Mouse (Mus musculus): ENCODE results near the gene Syt16. TPM values are rescaled to one million over a fixed set of nuclear protein-coding genes. Genes with fewer than 3 reads are reported as not detected.

The Syt16 gene
- total RNA-seq, 1 experiment, result 0.22 TPM

- Histone ChIP-seq H3K4me1 (ENCODE audit: control insufficient read depth in 2 of 2, insufficient read depth in 2 of 2, low read length in 2 of 2, poor library complexity in 1 of 2) (no peaks in the 10 kb centered on the region), H3K9me3 (ENCODE audit: control insufficient read depth, insufficient read depth, low read depth, low read length) (no peaks in the 10 kb centered on the region), H3K36me3 (ENCODE audit: control insufficient read depth, insufficient read depth, low read length, poor library complexity, severe bottlenecking) (no peaks in the 10 kb centered on the region), H3K4me3 (ENCODE audit: insufficient read depth in 1 of 2, low read depth in 1 of 2, low read length in 2 of 2, poor library complexity in 1 of 2, severe bottlenecking in 1 of 2) (peak overlapping the region in 1 of 2 experiments; percentile 34; a peak in 2 of 4 replicates), H3K9ac (ENCODE audit: insufficient read depth, low read depth, low read length, poor library complexity, severe bottlenecking) (no peak overlapping the region), H3K27ac (ENCODE audit: insufficient read depth, low read depth, low read length, poor library complexity, severe bottlenecking) (no peak overlapping the region)
- TF ChIP-seq ZNF384 (IDR thresholded peaks at IDR 0.05; ENCODE audit: low read depth, low read length) (no peak), CHD2 (IDR thresholded peaks at IDR 0.05; ENCODE audit: low read depth, low read length) (no peak), MAFK (IDR thresholded peaks at IDR 0.05; ENCODE audit: insufficient read depth, low read depth, low read length) (no peak), ZC3H11A (IDR thresholded peaks at IDR 0.05; ENCODE audit: borderline replicate concordance, low read depth, low read length) (no peak), HCFC1 (IDR thresholded peaks at IDR 0.05; ENCODE audit: borderline replicate concordance, insufficient read depth, low read length) (no peak)
- in situ Hi-C loops (cut with MboI; ENCODE audit: low sequenced_read_pairs in 2 of 2, unreplicated experiment in 2 of 2), result no loop called here
- no peak for DNase-seq (ENCODE audit: low read depth, low spot score)
Measured at GRCm38 (mm10) chr12:73953420-73954186, 43.9 kb upstream of the Syt16 start.

- no peaks in the 10 kb centered on the region for H3K9me3 ChIP-seq (ENCODE audit: control insufficient read depth, insufficient read depth, low read depth, low read length)
- H3K4me1 ChIP-seq (ENCODE audit: control insufficient read depth in 2 of 2, insufficient read depth in 2 of 2, low read length in 2 of 2, poor library complexity in 1 of 2), result no peaks in the 10 kb centered on the region
- DNase-seq (ENCODE audit: low read depth, low spot score), result no peak
- in situ Hi-C loops (cut with MboI; ENCODE audit: low sequenced_read_pairs in 2 of 2, unreplicated experiment in 2 of 2), result no loop called here
- no peaks in the 10 kb centered on the region for H3K36me3 ChIP-seq (ENCODE audit: control insufficient read depth, insufficient read depth, low read length, poor library complexity, severe bottlenecking)
- no peak overlapping the region for H3K4me3 ChIP-seq (ENCODE audit: insufficient read depth in 1 of 2, low read depth in 1 of 2, low read length in 2 of 2, poor library complexity in 1 of 2, severe bottlenecking in 1 of 2)
- TF ChIP-seq ZNF384 (IDR thresholded peaks at IDR 0.05; ENCODE audit: low read depth, low read length), result no peak
- no peak for TF ChIP-seq MAFK (IDR thresholded peaks at IDR 0.05; ENCODE audit: insufficient read depth, low read depth, low read length)
- no peak for TF ChIP-seq HCFC1 (IDR thresholded peaks at IDR 0.05; ENCODE audit: borderline replicate concordance, insufficient read depth, low read length)
- TF ChIP-seq CHD2 (IDR thresholded peaks at IDR 0.05; ENCODE audit: low read depth, low read length), result no peak
- no peak for TF ChIP-seq ZC3H11A (IDR thresholded peaks at IDR 0.05; ENCODE audit: borderline replicate concordance, low read depth, low read length)
- no peak overlapping the region for H3K9ac ChIP-seq (ENCODE audit: insufficient read depth, low read depth, low read length, poor library complexity, severe bottlenecking)
- no peak overlapping the region for H3K27ac ChIP-seq (ENCODE audit: insufficient read depth, low read depth, low read length, poor library complexity, severe bottlenecking)
Measured at GRCm38 (mm10) chr12:73954785-73955184, 42.7 kb upstream of the Syt16 start.

- no peaks in the 10 kb centered on the region for H3K36me3 ChIP-seq (ENCODE audit: control insufficient read depth, insufficient read depth, low read length, poor library complexity, severe bottlenecking)
- no peak overlapping the region for H3K27ac ChIP-seq (ENCODE audit: insufficient read depth, low read depth, low read length, poor library complexity, severe bottlenecking)
- in situ Hi-C loops (cut with MboI; ENCODE audit: low sequenced_read_pairs in 2 of 2, unreplicated experiment in 2 of 2), result no loop called here
- no peaks in the 10 kb centered on the region for H3K4me1 ChIP-seq (ENCODE audit: control insufficient read depth in 2 of 2, insufficient read depth in 2 of 2, low read length in 2 of 2, poor library complexity in 1 of 2)
- H3K9me3 ChIP-seq (ENCODE audit: control insufficient read depth, insufficient read depth, low read depth, low read length), result no peaks in the 10 kb centered on the region
- no peak for TF ChIP-seq MAFK (IDR thresholded peaks at IDR 0.05; ENCODE audit: insufficient read depth, low read depth, low read length)
- no peak for TF ChIP-seq ZNF384 (IDR thresholded peaks at IDR 0.05; ENCODE audit: low read depth, low read length)
- TF ChIP-seq ZC3H11A (IDR thresholded peaks at IDR 0.05; ENCODE audit: borderline replicate concordance, low read depth, low read length), result no peak
- TF ChIP-seq HCFC1 (IDR thresholded peaks at IDR 0.05; ENCODE audit: borderline replicate concordance, insufficient read depth, low read length), result no peak
- TF ChIP-seq CHD2 (IDR thresholded peaks at IDR 0.05; ENCODE audit: low read depth, low read length), result no peak
- DNase-seq (ENCODE audit: low read depth, low spot score), result no peak
- H3K4me3 ChIP-seq (ENCODE audit: insufficient read depth in 1 of 2, low read depth in 1 of 2, low read length in 2 of 2, poor library complexity in 1 of 2, severe bottlenecking in 1 of 2), result no peak overlapping the region
- no peak overlapping the region for H3K9ac ChIP-seq (ENCODE audit: insufficient read depth, low read depth, low read length, poor library complexity, severe bottlenecking)
Measured at GRCm38 (mm10) chr12:73957676-73958075, 39.8 kb upstream of the Syt16 start.

- in situ Hi-C loops (cut with MboI; ENCODE audit: low sequenced_read_pairs in 2 of 2, unreplicated experiment in 2 of 2), result no loop called here
- no peak for TF ChIP-seq ZC3H11A (IDR thresholded peaks at IDR 0.05; ENCODE audit: borderline replicate concordance, low read depth, low read length)
- no peak for TF ChIP-seq ZNF384 (IDR thresholded peaks at IDR 0.05; ENCODE audit: low read depth, low read length)
- no peak for TF ChIP-seq CHD2 (IDR thresholded peaks at IDR 0.05; ENCODE audit: low read depth, low read length)
- no peak for TF ChIP-seq HCFC1 (IDR thresholded peaks at IDR 0.05; ENCODE audit: borderline replicate concordance, insufficient read depth, low read length)
- TF ChIP-seq MAFK (IDR thresholded peaks at IDR 0.05; ENCODE audit: insufficient read depth, low read depth, low read length), result no peak
- H3K9me3 ChIP-seq (ENCODE audit: control insufficient read depth, insufficient read depth, low read depth, low read length), result no peaks in the 10 kb centered on the region
- H3K9ac ChIP-seq (ENCODE audit: insufficient read depth, low read depth, low read length, poor library complexity, severe bottlenecking), result no peak overlapping the region
- no peaks in the 10 kb centered on the region for H3K4me1 ChIP-seq (ENCODE audit: control insufficient read depth in 2 of 2, insufficient read depth in 2 of 2, low read length in 2 of 2, poor library complexity in 1 of 2)
- H3K27ac ChIP-seq (ENCODE audit: insufficient read depth, low read depth, low read length, poor library complexity, severe bottlenecking), result no peak overlapping the region
- no peak for DNase-seq (ENCODE audit: low read depth, low spot score)
- no peak overlapping the region for H3K4me3 ChIP-seq (ENCODE audit: insufficient read depth in 1 of 2, low read depth in 1 of 2, low read length in 2 of 2, poor library complexity in 1 of 2, severe bottlenecking in 1 of 2)
- H3K36me3 ChIP-seq (ENCODE audit: control insufficient read depth, insufficient read depth, low read length, poor library complexity, severe bottlenecking), result no peaks in the 10 kb centered on the region
Measured at GRCm38 (mm10) chr12:73958830-73959229, 38.6 kb upstream of the Syt16 start.
